Mouse (Mus musculus) embryo, embryonic 9.5 days (tissue): ENCODE measurements at regions not wholly inside any gene's neighbourhood (a gene's known extent, or its start where the extent isn't known, plus 50 kb on each side); places are given as distances from the start of the nearest gene placed in this dataset.
"Not testable (repeated sequence)": the region's sequence is repeated elsewhere in the genome, so short reads cannot be mapped to it uniquely, and the experiment has no call there.

Source experiments
- DNase-seq: peaks from one replicate; pipeline ENCODE4 v3.0.0-alpha.2; 2017; ENCODE audit errors: extremely low spot score

DNA sequence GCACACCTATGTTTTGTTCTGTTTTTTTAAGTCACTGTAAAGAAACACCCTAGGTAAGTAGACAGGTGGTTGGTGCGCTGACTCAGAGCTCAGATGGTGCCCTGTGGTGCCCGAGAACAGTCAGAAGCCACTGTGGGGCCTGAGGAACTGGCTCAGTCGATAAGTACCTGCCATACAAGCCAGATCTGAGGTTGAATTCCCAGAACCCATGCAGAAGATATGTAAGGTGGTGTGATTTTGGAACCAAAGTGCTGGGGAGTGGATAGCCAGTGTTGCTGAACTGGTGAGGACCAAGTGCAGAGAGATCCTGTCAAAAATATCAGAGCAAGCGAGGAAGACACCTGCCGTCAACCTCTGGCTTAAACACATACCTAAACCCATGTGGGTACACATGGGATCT, 65.4 kb downstream of the Chst1 start:
- no peak for DNase-seq

DNA sequence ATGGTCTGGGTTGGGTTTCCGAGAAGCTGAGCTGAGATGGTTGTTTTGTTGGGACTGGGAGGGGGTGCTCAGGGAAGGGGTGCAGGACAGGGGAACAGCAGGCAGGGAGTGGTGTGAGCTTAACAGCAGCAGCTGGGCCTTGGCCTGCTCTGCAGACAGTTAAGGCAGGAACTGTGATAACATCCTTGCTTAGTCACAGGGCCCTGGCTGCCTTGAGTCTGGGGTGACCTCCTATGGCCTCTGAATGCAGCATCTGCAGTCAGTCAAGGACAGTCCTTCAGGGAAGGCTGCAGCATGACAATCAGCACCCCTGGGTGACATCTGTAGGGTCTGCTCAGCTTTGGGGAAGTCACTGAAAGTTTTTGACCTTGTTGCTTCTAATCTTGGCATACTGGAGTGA, 67.7 kb downstream of the Chst1 start:
- DNase-seq = no peak

DNA sequence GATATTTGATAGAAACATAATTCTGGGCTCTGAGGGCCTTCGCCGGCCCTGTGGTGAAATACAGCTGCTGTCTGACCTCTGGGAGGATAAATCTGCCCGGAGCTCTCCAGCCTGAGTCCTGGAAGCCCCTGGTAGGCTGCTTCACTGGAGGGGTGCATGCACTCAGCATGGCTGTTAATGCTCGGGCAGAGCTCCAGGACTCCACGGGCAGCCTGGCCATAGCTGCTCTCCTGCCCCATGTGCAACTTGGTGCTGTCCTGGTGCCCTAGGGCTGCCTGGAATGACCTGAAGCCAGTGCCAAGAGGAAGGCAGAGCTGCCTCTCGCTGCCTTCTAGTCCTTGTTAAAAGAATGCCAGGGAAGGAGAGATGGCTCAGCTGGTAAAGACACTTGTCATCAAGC, 68.2 kb downstream of the Chst1 start:
- no peak for DNase-seq

DNA sequence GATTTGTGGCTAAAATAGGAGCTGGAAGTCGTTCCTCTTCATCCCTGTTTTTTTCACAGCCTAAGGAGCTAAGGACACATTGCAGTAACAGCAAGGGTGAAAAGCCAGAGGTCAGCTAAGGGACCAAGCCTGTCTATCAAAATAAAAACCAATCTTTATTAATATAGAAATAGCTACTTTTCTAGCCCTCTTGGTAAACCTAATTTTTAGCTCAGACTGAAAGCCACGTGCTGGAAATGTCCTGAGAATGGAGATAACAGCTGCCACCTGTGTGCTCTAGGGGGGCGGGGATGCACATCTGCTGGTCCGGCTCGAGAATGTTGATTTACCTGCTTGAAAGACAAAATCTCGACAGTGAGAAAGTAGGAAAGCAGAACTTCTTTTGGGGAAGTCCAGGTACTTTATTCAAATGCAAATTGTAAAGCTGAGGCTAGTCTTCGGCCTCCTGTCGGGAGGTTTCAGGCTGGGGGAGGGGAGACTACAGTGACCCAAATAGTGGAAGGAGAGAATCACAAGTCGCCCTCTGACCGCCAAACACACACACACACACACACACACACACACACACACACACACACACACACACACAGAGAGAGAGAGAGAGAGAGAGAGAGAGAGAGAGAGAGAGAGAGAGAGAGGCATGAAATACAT, 70.0 kb downstream of the Chst1 start:
- not testable (repeated sequence) for DNase-seq

DNA sequence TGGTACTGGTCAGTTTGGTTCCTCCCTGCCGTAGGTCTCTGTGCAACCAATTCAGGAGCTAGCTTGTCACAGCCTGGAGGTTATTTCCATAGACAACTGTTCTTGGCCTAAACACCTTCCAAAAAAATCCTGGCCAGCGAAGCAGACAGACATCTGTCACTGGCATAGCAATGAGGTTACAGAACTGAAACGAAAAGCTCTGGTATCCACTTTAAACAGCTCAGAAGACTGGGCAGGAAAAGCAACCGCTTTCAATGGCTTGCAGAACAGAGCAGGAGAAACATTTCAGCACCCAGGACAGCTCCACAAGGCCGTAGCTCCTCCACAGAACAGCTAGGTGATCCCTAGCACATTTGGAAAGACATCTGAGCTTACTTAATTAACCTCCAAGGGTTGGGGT, 72.1 kb downstream of the Chst1 start:
- peak; percentile 60 for DNase-seq

DNA sequence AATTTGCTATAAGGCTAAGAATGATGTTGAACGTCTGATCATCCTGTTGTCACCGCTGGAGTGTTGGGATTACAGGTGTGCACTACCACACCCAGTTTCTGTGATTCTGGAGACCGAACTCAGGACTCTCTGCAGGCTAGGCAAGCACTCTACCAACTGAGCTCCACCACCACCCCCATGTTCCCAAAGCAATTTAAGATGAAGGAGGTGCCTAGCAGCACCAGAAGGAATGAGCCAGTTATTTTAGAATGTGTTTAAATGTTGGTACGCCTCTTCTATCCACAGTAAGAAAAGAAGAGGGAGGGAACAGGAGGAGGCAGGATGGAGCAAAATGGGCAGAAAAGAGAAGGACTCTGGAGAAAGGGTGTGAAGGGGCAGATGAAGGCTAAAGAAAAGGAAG, 72.6 kb downstream of the Chst1 start:
- no peak for DNase-seq

DNA sequence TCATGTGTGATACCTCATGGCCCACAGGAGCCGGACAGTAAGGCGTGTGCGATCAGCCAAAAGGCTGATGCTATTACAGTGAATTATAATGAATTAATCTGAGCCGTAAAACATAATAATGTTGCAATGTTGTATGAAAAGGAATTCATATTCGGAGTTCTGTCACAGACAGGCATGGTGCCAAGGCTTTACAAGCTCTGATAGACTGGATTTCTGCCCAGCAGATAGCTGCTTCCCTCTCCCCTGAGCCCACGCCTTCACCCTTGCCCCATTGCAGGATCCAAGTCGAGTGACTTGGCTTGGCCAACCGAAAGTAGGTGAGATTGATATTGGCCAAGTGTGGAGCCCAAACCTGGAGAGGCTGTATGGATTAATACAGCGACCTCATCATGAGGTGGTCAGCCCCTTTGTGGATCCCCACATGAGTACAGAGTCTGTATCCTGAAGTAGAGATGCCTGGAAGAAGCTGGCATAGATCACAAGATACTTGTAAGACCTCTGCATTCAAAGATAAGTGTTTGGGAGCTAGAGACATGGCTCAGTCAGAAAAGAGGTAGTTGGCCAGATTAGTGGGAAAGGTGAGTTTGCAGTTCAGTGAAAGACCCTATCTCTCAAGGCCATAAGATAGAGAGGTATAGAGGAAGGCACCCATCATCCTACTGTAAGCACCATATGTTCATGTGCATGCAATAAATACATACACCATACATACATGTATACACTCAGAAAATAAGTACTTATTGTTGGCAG, 73.7 kb downstream of the Chst1 start:
- DNase-seq = no peak

DNA sequence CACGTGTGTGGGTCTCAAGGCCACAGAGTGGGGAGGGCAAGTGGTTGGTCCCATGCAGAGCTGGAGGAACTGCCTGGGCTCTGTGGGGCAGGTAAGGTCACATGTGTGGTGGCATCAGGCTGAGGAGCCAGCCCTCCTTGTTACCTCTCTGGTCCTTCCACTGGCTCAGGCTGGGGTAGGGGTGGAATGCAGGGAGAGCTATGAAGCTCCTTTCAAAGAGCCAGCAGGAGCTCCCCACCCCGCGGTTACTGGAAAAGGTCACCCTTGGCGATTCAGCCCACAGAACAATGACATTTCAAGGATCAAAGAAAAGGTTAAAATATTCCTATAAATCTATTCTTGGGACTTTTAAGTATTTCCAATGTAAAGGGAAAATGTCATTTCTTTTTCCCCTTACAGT, 74.4 kb downstream of the Chst1 start:
- DNase-seq = no peak

DNA sequence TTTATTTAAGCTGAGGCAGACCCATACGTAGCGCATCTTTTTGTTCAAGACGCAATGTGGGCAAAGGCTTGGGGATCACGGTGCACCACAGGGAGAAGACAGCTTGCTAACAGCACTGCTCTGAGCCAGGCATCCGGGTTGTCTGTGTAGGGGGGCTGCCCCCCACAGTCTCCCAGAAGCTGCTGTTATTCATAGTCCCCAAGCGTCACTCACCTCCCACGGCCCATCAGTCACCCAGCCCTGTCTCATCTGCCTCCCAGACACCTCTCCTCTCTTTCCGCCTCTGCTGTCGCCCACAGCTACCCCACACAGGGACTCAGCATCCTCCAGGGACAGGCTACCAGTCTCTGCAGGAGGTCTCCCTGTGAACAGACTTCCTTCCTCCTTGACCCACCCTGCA, 75.7 kb downstream of the Chst1 start:
- DNase-seq = no peak

DNA sequence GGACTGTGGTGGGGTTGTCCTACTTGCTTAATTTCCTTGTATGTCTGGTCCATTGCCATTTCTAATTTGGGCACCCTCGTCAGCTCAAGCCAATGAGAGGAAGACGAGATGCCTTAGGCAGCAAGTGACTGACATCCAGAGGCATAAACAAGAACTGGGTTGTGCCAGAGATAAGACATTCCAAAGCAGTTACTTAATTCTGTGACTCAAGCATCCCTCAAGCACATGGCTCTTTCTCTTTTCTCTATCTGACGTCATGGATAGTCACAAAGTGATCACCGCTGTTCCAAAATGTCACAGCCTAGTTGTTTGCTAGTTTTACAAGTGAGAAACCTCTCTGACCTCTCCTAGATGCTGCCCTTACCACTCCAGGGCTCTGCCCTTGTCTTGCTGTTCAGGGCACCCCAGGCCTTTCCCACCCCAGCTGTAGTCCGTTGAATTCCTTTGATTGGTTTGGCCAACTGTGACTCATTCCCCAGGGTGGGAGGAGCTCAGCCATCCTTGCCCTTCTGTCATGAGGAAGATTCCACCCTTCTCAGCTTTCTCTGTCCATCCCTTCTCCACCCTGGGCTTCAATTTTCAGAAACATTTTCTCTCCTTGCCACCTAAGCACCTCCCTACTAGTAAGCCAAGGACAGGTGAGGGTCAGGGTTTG, 78.9 kb downstream of the Chst1 start:
- no peak for DNase-seq

DNA sequence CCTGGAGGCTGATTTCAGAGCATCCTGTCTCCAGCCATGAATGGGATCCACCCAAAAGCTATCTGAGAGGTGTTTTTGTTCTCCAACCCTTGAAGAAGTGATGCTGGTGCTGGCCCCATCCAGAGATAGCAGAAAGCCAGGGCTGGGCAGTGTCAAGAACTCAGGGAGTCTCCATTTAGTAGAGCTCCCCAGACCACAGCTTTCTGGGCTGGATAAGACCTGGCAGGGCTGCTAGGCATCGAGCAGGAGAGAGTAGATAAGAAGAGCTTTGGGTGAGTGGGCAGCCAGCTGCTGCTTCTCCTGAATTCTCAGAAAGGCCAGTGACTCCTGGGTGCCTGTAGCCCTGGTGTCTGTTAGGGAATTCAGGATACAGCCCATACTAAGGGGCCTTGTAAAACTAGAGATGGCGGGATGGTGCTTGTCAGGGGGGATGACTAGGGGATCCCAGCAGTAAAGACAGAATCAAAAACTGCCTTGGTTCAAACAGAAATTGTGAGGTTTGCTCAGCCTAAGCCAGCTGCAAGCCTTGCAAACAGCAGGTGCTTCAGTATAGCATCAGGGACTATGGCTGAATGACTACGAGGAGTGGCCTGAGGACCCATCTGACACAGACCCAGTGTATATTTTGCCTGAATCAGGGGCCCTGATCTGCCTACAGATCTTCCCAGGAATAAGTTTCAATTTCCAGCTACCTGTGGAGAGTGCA, 79.6 kb downstream of the Chst1 start:
- DNase-seq = no peak

DNA sequence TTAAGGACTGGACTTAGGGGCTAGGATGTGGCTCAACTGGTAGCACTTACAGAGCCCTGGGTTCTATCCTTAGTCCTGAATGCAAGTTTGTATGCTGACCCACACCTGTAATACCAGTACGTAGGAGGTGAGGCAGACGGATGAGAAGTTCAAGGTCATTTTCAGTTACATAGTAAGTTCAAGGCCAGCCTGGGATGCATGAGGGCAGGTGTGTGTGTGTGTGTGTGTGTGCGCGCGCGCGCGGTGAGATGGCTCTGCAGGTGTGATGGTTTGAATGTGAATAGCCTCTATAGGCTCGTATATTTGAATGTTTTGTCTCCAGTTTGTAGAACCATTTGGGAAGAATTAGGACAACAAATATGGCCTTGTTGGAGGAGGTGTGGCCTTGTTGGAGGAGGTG, 82.7 kb downstream of the Chst1 start:
- no peak for DNase-seq

DNA sequence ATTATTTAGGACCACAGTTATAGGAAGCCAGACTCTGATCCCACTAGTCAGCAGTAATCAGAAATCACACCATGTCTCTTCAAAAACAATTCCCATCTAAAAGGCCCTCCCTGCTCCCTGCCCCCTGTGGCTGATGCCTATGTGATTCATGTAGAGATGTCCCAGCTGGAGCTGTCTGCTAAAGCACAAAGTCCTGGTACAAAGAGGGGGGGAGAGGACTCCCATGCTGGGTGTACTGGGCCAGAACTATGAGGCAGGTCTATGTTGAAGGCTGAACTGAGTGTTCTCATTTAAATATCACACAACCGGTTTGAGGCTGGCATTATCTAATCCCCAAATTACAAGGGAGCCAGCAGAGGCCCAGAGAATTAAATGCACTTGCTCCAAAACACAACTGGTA, 88.2 kb downstream of the Chst1 start:
- no peak for DNase-seq

DNA sequence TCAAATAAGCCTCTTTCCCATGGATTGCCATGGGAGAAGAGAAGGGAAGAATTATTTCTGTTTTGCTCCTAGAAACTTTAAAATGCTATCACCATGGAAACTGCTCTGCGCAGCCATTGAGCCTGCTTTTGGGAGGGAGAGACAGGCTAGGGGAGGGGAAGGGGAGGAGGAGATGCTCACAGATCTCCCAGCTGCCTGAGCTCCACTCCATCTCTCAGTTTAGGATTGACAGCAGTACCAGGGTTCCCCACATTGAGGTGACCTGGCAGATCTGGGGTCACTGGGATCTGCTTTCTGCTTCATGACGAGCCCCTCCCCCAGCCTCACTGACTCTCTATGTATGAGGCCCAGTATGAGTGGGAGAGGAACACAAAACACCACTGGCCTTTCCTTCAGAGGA, 89.7 kb downstream of the Chst1 start:
- DNase-seq = no peak

DNA sequence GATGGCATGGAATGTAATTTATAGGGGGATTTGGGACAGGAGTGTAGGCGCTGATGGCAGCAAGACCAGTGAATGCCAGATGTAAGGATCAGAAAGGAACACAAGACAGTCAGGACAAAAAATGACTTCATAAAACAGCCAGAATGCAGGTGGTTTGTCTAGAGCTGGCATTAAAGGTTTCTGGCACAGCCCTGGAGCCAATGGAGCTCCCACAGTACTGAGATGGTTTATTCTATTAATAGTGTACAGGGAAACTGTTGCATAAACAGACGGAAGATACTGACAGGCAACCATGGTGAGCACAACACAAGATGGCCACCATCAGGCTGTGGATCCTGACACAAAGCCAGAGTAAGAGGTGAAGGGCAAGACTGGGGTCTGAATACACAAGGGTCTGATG, 90.8 kb downstream of the Chst1 start:
- no peak for DNase-seq

DNA sequence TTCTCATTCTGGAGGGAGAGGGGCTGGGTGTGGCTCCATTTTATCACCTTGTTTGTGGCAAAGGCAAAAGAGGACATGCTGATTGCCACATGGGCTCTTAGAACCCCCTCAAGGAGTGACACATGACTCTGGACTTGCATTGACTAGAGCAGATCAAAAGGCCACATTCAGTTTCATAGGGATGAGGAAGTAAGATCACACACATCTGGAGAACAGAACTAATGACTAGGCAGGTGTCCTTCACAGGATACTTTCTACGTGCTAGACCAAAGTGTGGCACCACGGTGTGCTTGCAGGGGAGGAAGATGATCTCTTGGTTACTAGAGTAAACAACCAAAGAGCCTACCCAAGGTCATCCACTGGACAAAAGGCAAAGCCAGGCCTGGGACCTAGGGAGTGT, 91.9 kb downstream of the Chst1 start:
- no peak for DNase-seq

DNA sequence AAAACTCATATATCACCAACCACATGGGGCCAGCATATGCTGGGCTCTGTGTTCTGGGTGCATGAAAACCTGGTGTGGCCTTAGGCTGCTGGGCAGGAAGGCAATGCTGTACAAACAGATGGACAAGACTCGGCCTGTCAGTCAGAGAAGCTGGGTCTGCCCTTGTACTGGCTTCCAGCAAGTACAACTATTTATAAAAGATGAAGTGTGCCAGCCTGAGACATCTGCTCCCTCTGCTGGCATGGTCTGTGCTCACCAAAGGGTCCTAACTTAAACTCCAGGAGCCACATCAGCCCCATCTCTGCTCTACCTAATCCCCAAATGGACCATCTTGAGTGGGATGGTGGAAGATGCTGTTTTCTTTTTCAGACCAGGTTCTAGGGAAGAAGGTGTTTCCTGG, 93.1 kb downstream of the Chst1 start:
- no peak for DNase-seq

DNA sequence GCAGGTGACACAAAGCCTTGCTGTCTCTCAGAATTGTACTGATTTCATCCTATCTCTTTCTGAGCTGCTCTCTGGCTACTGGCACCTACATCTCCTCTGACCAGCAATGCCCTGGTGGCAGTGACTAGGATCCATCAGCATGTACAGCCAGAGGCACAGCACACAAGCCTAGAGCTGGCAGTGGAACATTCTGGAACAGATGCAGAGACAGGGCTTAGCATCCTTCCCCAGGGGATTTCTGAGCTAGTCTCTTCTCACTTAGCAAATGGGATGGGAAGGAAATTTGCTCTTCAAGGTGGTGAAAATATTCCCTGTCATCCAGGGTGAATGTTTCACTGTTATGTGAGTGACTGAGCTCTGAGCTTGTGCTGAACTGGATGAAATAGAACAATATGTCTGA, 93.5 kb downstream of the Chst1 start:
- DNase-seq = no peak

DNA sequence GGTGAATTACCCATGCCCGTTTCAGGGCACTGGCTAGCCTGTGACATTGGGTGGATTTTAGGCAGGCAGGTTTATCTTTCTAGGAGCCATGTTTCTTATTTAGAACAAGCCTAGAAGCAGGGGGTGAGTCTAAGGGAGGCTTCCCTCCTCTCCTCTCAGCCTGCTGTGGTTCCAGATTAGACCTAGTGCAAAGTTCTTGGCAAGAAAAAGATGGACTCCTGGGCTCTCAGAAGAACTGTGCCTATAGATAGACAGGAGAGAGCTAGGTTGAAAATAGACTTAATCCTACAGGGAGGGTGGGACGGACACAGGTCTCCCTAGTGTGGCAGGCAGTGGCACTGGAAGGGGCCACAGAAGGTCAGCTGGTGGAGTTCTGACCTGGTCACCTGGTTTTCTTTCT, 95.3 kb downstream of the Chst1 start:
- DNase-seq = no peak

DNA sequence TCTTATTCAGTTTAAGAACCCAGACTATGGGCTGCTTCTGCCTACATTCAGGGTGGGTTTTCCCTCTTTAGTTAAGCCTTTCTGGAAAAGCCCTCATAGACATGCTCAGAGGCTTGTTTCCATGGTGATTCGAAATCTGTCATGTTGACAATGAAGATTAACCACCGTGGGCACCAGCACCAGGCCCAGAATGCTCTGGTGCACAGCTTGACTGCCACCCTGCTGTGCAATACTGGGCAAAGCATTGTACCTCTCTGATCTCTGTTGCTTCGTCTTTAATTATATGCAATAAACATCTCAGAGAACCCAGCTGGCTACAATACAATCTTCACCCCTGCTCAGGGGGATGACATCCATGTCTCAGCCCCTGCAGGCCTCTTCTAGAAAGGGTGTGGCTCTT, 96.4 kb downstream of the Chst1 start:
- no peak for DNase-seq

DNA sequence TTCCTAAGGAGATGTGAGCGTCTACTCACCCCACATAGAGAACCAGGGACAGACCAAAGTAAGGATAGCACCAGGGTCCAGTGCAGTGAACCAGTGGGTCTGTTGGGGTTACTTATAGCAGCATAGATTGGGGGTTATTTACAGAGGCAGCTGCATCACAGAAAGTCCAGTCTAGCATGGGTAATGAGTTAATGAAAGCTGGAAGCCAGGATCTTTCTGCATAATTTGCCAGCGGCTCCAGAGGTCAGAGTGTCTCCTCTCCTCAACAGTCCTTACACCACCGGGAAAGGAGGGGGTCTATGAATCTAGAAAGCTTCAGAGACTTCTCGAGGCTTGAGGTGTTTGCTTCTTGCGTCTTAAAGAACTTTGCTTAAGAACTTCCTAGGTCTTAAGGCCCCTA, 98.2 kb downstream of the Chst1 start:
- no peak for DNase-seq

DNA sequence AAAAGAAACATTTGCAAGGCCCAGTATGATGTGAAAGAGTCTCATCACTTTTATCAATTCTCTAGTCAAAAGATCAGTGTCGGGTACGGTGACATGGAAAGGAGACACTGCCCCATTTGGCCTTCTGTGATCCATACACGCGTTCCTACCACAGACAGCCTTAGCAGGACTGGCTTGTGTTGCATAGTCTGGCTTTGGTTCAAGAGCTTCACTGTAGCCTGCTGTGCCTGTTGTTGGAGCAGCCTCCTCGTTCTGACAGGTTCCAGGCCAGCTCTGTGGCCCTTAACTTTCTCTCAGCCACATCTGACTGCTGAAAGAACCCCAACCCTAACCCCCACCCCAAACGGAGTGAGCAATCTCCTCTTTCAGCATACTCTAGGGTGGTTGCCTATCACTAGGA, 99.9 kb downstream of the Chst1 start:
- no peak for DNase-seq

DNA sequence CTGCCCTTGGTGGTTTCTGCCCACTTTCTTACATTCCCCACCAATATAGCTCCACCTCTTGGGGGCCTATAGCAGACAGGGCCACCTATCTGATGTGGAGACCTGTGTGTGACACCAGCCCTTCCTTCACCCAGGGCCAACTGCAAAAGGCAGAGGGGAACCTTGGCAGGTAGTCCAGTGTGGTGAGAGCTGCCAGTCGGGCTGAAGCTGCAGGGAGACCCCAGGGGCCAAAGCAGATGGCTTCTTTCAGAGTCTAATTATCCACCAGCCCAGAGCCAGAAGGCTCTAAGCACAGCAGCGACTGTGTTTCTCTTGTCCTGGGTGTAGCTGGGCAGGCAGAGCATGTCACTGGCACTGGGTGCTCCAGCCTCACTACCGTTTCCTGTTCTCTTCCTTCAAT, 104.5 kb downstream of the Chst1 start:
- DNase-seq = no peak
